ENCODE assay signal across 16 mouse cellular contexts in the genomic region with DNA sequence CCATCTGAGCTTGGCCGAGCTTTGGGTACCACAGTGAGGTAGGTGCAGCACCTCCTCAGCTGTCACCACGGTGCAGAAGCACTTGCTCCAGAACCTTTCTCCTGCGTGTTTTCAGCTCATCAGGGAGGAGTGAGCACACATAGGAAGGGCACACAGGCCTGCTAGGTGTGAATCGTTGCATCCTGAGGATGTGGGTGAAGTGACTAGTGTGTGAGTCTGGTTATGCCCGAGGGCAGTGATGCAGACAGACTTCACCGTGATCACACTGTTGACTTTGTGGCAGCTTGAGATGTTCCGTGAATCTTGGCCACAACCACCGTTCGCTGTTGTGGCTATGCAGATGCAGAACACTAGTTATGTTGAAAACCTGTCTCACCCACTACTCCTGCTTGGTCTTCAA. TPM values are rescaled to one million over a fixed set of nuclear protein-coding genes. Genes with fewer than 3 reads are reported as not detected.
DNase-seq lines count a peak whose midpoint lies in the region; TF ChIP-seq lines count a peak whose summit lies in the region.
"Had no signal": no experiment of that assay in that cellular context is flagged by ENCODE, and none has a peak within 500 bp of the region (broad histone marks: within the 10 kb centered on the region; RNA-seq: fewer than 3 reads in every experiment).

No protein-coding gene starts in this region.

- 73% methylated on average over 9 of the region's 9 CpGs for WGBS in cerebellum, adult 2 months

- peaks cover 15% of the 10 kb centered on the region for H3K4me1 ChIP-seq in cerebellum, adult 2 months (ENCODE audit: control insufficient read depth, insufficient read depth, low read length)
- 0 out of 2 replicates have a peak, but pooled peaks cover 2% of the 10 kb centered on the region for H3K4me1 ChIP-seq in testis, adult 2 months (ENCODE audit: control insufficient read depth, insufficient read depth, low read length)
- H3K4me1 ChIP-seq: limb, embryonic 10.5 days had no signal

- no peaks in the 10 kb centered on the region for H3K27me3 ChIP-seq in cerebellum, adult 2 months (ENCODE audit: control insufficient read depth, insufficient read depth, low read length)
- no peaks in the 10 kb centered on the region for H3K27me3 ChIP-seq in testis, adult 2 months (ENCODE audit: control insufficient read depth, insufficient read depth, low read length)
- H3K27me3 ChIP-seq: liver, embryonic 15.5 days; stomach, embryonic 15.5 days had no signal

- H3K4me3 ChIP-seq in cerebellum, adult 2 months (replicated peaks; ENCODE audit: insufficient read depth, low read depth, low read length): no peak overlapping the region
- no peak overlapping the region for H3K4me3 ChIP-seq in layer of hippocampus, adult 2 months
- peak overlapping the region; percentile 61 for H3K4me3 ChIP-seq in testis, adult 2 months (ENCODE audit: control insufficient read depth, low read depth, low read length)
- H3K4me3 ChIP-seq: limb, embryonic 10.5 days; liver, embryonic 15.5 days; stomach, embryonic 15.5 days had no signal

- no peak for TF ChIP-seq CTCF in cerebellum, adult 2 months (IDR thresholded peaks at IDR 0.05; ENCODE audit: borderline replicate concordance, insufficient read depth, low read depth, low read length)
- TF ChIP-seq CTCF in layer of hippocampus, adult 2 months (conservative IDR thresholded peaks at IDR 0.05): no peak
- no peak for TF ChIP-seq CTCF in testis, adult 2 months (IDR thresholded peaks at IDR 0.05; ENCODE audit: control insufficient read depth, insufficient read depth, insufficient replicate concordance, low read depth, low read length)

- TF ChIP-seq POLR2A in cerebellum, adult 2 months (IDR thresholded peaks at IDR 0.05; ENCODE audit: borderline replicate concordance, insufficient read depth, low read length): no peak
- no peak for TF ChIP-seq POLR2A in testis, adult 2 months (IDR thresholded peaks at IDR 0.05; ENCODE audit: control insufficient read depth, low read depth, low read length)

- DNase-seq in cerebellum, adult 2 months: no peak
- DNase-seq in cerebellum, postnatal 4 days (ENCODE audit: low spot score in 2 of 2): no peak
- no peak for DNase-seq in layer of hippocampus, adult 2 months (ENCODE audit: low spot score in 2 of 2)
- no peak for DNase-seq in layer of hippocampus, adult 11-12 months (ENCODE audit: low spot score)
- DNase-seq in testis, postnatal 14 days (ENCODE audit: low spot score): no peak
- DNase-seq in urinary bladder, adult 2 months (ENCODE audit: low spot score): no peak
- no peak for DNase-seq in cerebellum, adult 18-20 months
- DNase-seq: cerebellum, adult 8-10 months; forebrain, postnatal 0 days; gastrocnemius, postnatal 14 days; kidney, adult 9 months had no signal

- no peaks in the 10 kb centered on the region for H3K36me3 ChIP-seq in testis, adult 2 months (ENCODE audit: control insufficient read depth, insufficient read depth, low read length)
- H3K36me3 ChIP-seq: liver, embryonic 15.5 days; stomach, embryonic 15.5 days had no signal

- H3K27ac ChIP-seq in cerebellum, adult 2 months (ENCODE audit: insufficient read depth, low read length): peak overlapping the region; percentile 62; the same call in 1 of the 2 replicates
- peak overlapping the region; percentile 81; the same call in 1 of the 2 replicates for H3K27ac ChIP-seq in layer of hippocampus, adult 2 months
- H3K27ac ChIP-seq in testis, adult 2 months (ENCODE audit: control insufficient read depth, insufficient read depth, low read depth, low read length): no peak overlapping the region
- H3K27ac ChIP-seq: limb, embryonic 10.5 days; macrophage; stomach, embryonic 15.5 days had no signal

RNA-seq across cellular contexts. Expression of a gene that starts 58.9 kb away (rescaled TPM):
- polyA plus RNA-seq in cerebellum, adult 2 months (2012; rRNA removed): 71.4 and 76.3 TPM in 2 replicates
- total RNA-seq in layer of hippocampus, adult 2 months (2021): 10 to 100 TPM; 51.0 to 55.8 TPM
- polyA plus RNA-seq in testis, adult 2 months (2012; rRNA removed): 21.1 and 21.6 TPM in 2 replicates
- polyA plus RNA-seq in urinary bladder, adult 2 months (2012; rRNA removed): 46.1 and 52.6 TPM in 2 replicates

RNA-seq across cellular contexts. Expression of a gene that starts 59.8 kb away (rescaled TPM):
- 66.9 and 70.6 TPM in 2 replicates for polyA plus RNA-seq in cerebellum, adult 2 months (2012; rRNA removed)
- total RNA-seq in layer of hippocampus, adult 2 months (2021): 10 to 100 TPM; 38.4 to 40.8 TPM
- 135 and 139 TPM in 2 replicates for polyA plus RNA-seq in testis, adult 2 months (2012; rRNA removed)
- polyA plus RNA-seq in urinary bladder, adult 2 months (2012; rRNA removed): 34.5 and 34.6 TPM in 2 replicates
